Mouse (Mus musculus) adrenal gland, adult 8-10 months (tissue): ENCODE results near the gene Pom121l12. TPM values are rescaled to one million over a fixed set of nuclear protein-coding genes. Genes with fewer than 3 reads are reported as not detected.

ENCODE experiments used
- DNase-seq: peaks from one replicate; pipeline ENCODE4 v3.0.0; 2022
- total RNA-seq, 4 experiments: library from RNA; stranded (reverse); gene quantifications; 2 replicates each; pipeline ENCODE4 v1.2.4; 2022

The Pom121l12 gene
- total RNA-seq: not detected

GRCm38 (mm10) chr11:14598976-14599375 is at the start of gene Pom121l12:
Pom121l12 (plus strand) TSS chr11:14599276.
- no peak for DNase-seq

DNA sequence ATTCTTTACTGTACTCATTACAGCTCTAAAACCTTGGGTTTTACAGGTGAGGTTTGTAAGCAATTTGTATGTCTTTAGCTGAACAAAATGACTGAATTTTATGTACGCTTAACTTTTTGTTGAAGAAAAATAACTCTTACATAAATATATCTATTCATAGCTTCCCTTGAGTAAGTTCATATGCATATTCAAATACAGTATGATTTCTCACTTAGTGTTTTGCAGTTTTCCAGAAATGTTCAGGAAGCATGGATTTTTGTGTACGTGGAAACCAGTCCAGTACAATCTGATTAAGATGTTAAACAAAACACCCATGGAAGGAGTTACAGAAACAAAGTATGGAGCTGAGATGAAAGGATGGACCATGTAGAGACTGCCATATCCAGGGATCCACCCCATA is 12.8 kb downstream of the Pom121l12 start:
- no peak for DNase-seq
